Mouse (Mus musculus) olfactory bulb, adult 2 months (tissue): ENCODE measurements around the gene Tnfrsf9.

Experiments
- CTCF ChIP-seq: fragments of 200-500 bp; IDR thresholded peaks from 2 replicates; pipeline ENCODE4 v1.5.1; 2012; ENCODE audit warnings: low read depth, mild to moderate bottlenecking, low read length, moderate library complexity; ENCODE audit not compliant: insufficient read depth
- POLR2A ChIP-seq: fragments of 200-500 bp; IDR thresholded peaks from 2 replicates; pipeline ENCODE4 v1.6.1; 2012; ENCODE audit warnings: mild to moderate bottlenecking, low read depth, low read length, moderate library complexity; ENCODE audit not compliant: insufficient read depth

- TF ChIP-seq POLR2A = no peak
- TF ChIP-seq CTCF = no peak
Observed at GRCm38 (mm10) chr4:150871392-150872138, 42.8 kb upstream of the Tnfrsf9 start.
